Mouse (Mus musculus) lung, postnatal 0 days (tissue): ENCODE measurements around the gene Nlrc5.

ENCODE experiments used
- CTCF ChIP-seq: IDR thresholded peaks from 2 replicates; pipeline ENCODE4 v1.5.1; 2016; ENCODE audit warnings: antibody characterized with exemption, mild to moderate bottlenecking
- EP300 ChIP-seq: IDR thresholded peaks from 2 replicates; pipeline ENCODE4 v1.6.1; 2016; ENCODE audit warnings: antibody characterized with exemption, mild to moderate bottlenecking, control low read depth

DNA sequence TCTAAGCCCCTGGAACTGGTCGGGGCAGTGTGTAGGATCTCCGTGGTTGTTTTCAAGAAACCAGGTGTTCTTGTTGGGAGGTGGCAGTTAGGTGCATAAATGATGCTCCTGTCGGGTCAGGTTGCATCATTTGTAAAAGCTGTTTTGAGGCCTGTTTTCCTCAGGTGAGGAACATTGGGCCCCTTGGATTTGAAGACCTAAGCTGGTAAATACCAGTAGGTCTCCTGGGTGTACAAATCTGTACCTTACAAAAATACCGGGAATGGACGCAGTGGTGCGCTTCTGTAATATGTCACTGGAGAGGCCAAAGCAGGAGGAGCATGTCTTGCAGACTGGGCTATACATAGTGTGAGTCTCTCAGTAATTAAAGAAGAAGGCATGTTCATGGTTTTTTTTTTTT is 46.4 kb upstream of the Nlrc5 start:
- TF ChIP-seq CTCF (no peak), EP300 (no peak)
